8 mouse cellular contexts compared by ENCODE assay signal in the genomic region with DNA sequence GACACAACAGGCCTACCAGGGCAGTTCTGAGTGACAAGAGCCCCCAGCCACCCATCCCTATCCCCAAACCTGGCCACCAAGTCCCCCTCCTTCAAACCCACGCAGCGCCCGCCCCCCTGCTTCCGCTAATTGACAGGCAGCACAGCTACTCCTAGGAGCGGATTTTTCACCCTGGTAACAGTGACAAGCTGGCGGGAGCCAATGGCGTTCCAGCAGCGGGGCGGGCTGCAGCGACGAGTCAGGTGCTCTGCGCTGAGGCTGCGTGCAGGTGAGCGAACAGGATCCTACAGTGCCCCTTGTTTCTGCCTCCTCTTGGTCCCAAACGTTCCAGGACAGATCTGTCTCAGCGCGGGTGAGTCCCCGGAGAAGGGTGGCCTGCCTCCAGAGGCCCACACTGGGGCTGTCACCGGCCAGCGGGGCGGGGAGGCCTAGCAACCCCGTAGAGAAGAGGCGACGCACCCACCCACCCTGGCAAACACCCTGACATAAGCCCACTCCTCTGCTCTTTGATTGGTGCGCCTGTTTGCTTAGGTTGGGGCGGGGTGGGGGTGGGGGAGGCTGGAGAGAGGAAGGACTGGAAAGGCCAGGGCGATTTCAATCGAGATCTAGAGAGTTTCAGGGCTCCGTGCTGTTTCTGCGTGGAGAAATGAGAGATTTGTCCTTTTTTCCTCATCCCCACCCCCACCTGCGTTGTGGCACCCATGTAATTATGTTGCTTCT. TPM values are rescaled to one million over a fixed set of nuclear protein-coding genes. Genes with fewer than 3 reads are reported as not detected.
DNase-seq lines count a peak whose midpoint lies in the region; ATAC-seq lines count a peak whose summit lies in the region.

TSS of gene Enpp5 (plus strand) at position 183 of the 720 bp plus-strand sequence.

- H3K27me3 ChIP-seq in heart, embryonic 10.5 days (ENCODE audit: insufficient read depth, poor library complexity, severe bottlenecking) = peaks cover 8% of the 10 kb centered on the region; the same call in 1 of the 2 replicates
- H3K27me3 ChIP-seq in kidney, embryonic 15.5 days = 0 out of 2 replicates have a peak, but pooled peaks cover 5% of the 10 kb centered on the region
- no peaks in the 10 kb centered on the region for H3K27me3 ChIP-seq in limb, embryonic 15.5 days

- WGBS in heart, embryonic 10.5 days = 1% methylated on average over 31 of the region's 31 CpGs
- WGBS in kidney, embryonic 15.5 days = under 1% methylated on average over 31 of the region's 31 CpGs
- under 1% methylated on average over 31 of the region's 31 CpGs for WGBS in limb, embryonic 15.5 days

- H3K4me3 ChIP-seq in heart, embryonic 10.5 days = peak within 1 kb of the TSS; percentile 70
- peak within 1 kb of the TSS; percentile 68 for H3K4me3 ChIP-seq in kidney, embryonic 15.5 days (replicated peaks)
- peak within 1 kb of the TSS; percentile 61 for H3K4me3 ChIP-seq in limb, embryonic 15.5 days

- no peaks in the 10 kb centered on the region for H3K4me1 ChIP-seq in heart, embryonic 10.5 days
- H3K4me1 ChIP-seq in kidney, embryonic 15.5 days = 0 out of 2 replicates have a peak, but pooled peaks cover 4% of the 10 kb centered on the region
- H3K4me1 ChIP-seq in limb, embryonic 15.5 days = peaks cover 3% of the 10 kb centered on the region; the same call in 1 of the 2 replicates

- no peaks in the 10 kb centered on the region for H3K36me3 ChIP-seq in heart, embryonic 10.5 days
- no peaks in the 10 kb centered on the region for H3K36me3 ChIP-seq in kidney, embryonic 15.5 days
- no peaks in the 10 kb centered on the region for H3K36me3 ChIP-seq in limb, embryonic 15.5 days

- H3K27ac ChIP-seq in heart, embryonic 10.5 days = peak within 1 kb of the TSS; percentile 69
- H3K27ac ChIP-seq in kidney, embryonic 15.5 days = peak within 1 kb of the TSS; percentile 81
- no peak within 1 kb of the TSS for H3K27ac ChIP-seq in limb, embryonic 15.5 days

- no peaks in the 10 kb centered on the region for H3K9me3 ChIP-seq in heart, embryonic 10.5 days
- H3K9me3 ChIP-seq in kidney, embryonic 15.5 days (replicated peaks) = no peaks in the 10 kb centered on the region
- H3K9me3 ChIP-seq in limb, embryonic 15.5 days = no peaks in the 10 kb centered on the region

- peak; percentile 82 for DNase-seq in A20 (ENCODE audit: low read depth, low spot score)
- DNase-seq in brain, adult 2 months (ENCODE audit: low read depth, low spot score) = peak; percentile 98
- peak; percentile 85 for DNase-seq in heart, embryonic 10.5 days (ENCODE audit: low spot score)
- DNase-seq in spleen, postnatal 36 days (ENCODE audit: low spot score in 2 of 2) = peak; percentile 64 to 71

- H3K9ac ChIP-seq in kidney, embryonic 15.5 days = peak within 1 kb of the TSS; percentile 66
- peak within 1 kb of the TSS; percentile 46 for H3K9ac ChIP-seq in limb, embryonic 15.5 days

- H3K4me2 ChIP-seq in kidney, embryonic 15.5 days = peak within 1 kb of the TSS; percentile 96
- peak within 1 kb of the TSS; percentile 92 for H3K4me2 ChIP-seq in limb, embryonic 15.5 days

- ATAC-seq in erythroblast, adult 5-6 weeks (replicated peaks; ENCODE audit: low FRiP score, poor library complexity, severe bottlenecking) = peak; percentile 87
- peak; percentile 96 for ATAC-seq in kidney, embryonic 15.5 days (replicated peaks; ENCODE audit: low FRiP score)
- ATAC-seq in limb, embryonic 15.5 days (ENCODE audit: insufficient number of reproducible peaks, low FRiP score, low TSS enrichment, low read depth) = peak; percentile 75
- ATAC-seq in monocyte, adult 5-6 weeks (replicated peaks; ENCODE audit: insufficient number of reproducible peaks, low FRiP score, low TSS enrichment, poor library complexity, severe bottlenecking) = peak; percentile 69; the same call in 1 of the 2 replicates

RNA-seq across cellular contexts. Expression of gene Enpp5, which starts in this region (rescaled TPM):
- 3.1 TPM in 1 of 2 replicates, not detected in the other for total RNA-seq in erythroblast, adult 5-6 weeks (2015; ENCODE audit: low replicate concordance)
- total RNA-seq in erythroblast, adult 5-6 weeks (2017; ENCODE audit: low replicate concordance) = 2.7 and 6.6 TPM in 2 replicates
- 8.8 and 11.1 TPM in 2 replicates for polyA plus RNA-seq in heart, embryonic 10.5 days (2016; fragmentation: Nextera tagmentation; extraction: Ambion mirVana)
- 19.8 and 20.9 TPM in 2 replicates for polyA plus RNA-seq in kidney, embryonic 15.5 days (2015; fragmentation: Nextera tagmentation; extraction: Ambion mirVana)
- polyA plus RNA-seq in limb, embryonic 15.5 days (2015; fragmentation: Nextera tagmentation; extraction: Ambion mirVana) = 17.9 and 18.3 TPM in 2 replicates
- total RNA-seq in monocyte, adult 5-6 weeks (2017) = 6.8 to 16.6 TPM (median 10.2 TPM) in 3 replicates
